Mouse (Mus musculus) embryonic stem cell, embryonic (primary cell): ENCODE measurements around the gene Thrb.

Experiments used
- CTCF ChIA-PET, 4 experiments: fragments of 300-600 bp in 2 of 4; fragments of 350-600 bp in 2 of 4; sonication (Branson Sonifier 250); formaldehyde crosslinking; loops; one replicate each; lab custom pipeline; 2022; ENCODE audit warnings: inconsistent platforms in 2 of 4; lab: Charles Lee
- POLR2A ChIA-PET, 4 experiments: fragments of 300-600 bp in 2 of 4; fragments of 350-600 bp in 2 of 4; sonication (Branson Sonifier 250); formaldehyde crosslinking; loops; one replicate each; lab custom pipeline; 2022; ENCODE audit warnings: antibody characterized with exemption in 4 of 4, inconsistent platforms in 1 of 4; lab: Charles Lee

The Thrb gene

DNA sequence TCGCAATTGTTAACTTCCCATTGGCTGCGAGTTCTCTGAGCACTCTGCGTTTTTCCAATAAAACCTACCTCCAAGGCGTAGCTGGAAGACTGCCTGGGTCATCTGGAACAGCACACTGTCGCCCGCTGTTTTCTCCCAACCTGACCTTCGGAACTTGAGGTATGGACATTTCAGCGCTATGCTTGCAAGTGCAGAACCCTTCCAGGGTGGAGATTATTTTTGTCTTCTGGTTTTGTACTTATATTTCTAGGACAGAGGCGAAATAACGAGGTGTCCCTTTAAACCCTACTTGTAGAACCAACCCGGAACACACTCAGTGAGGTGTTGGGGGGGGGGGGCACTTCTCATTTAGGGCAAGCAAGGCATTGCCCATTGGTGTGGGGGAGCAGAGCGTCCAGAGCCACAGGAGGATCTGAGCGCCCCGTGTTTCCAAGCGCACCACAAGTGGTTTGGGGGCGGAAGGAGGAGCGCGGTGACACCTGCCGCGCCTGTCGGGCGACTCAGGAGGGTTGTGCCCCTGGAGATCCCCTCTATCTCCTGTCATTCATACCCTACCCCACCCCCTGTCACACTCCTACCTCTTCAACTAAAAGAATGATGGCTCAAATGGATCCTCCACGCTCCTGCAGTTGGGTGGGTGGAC lies at the start of gene Thrb:
Thrb (plus strand) TSS at position 576 of the 643 bp plus-strand sequence.
- CTCF ChIA-PET, result interaction anchor here in 3 of 4 experiments (0.6 to 2.0 kb wide), 8 partner anchors 18 to 561 kb away, joined by 3 to 8 read pairs (median 3); no protein-coding TSS in a partner anchor
- POLR2A ChIA-PET, result interaction anchor here in 1 of 4 experiments (1.2 to 1.4 kb wide), 2 partner anchors 8 to 24 kb away, joined by 3 to 5 read pairs; no protein-coding TSS in a partner anchor

DNA sequence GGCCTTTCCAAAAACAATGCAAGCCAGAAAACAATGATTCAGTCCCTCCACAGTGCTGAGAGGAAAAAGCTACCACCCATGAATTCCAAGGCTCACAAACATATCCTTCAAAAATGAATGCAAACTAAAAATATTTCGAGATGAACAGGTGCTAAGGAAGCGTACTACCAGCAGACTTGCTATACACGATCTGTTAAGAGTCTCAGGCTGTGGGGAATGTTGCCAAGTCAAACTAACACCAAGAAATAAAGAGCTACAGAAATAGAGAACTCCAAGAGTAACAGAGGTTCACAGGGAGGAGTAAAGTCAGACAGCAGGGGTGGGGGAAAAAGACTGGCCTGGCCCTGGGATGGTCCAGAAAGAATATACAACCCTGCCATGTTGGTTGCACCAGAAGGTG lies 38.4 kb upstream of the Thrb start:
- ChIA-PET POLR2A (no interaction called here), CTCF (no interaction called here)

DNA sequence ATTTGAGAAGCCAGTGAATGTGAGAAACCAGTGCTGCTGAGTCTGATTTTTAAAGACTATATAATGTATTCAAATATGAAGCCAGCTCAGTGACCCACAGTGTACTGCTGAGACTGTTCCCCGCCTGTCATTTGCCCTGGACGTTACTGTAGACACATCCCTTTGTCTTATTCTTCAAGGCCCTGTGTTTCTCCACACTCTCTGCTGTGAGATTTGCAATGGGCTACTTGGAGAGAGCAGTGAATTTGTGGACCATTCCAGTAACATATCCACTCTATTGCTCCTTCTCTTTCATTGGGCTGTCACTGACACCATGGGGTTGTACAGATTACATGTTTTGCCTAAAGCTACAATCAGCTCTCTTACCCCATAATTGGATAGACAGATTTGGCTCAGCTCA lies 36.1 kb upstream of the Thrb start:
- CTCF ChIA-PET, result interaction anchor here in 1 of 4 experiments (0.6 kb wide), 2 partner anchors 194 to 873 kb away, joined by 5 to 7 read pairs; no protein-coding TSS in a partner anchor

DNA sequence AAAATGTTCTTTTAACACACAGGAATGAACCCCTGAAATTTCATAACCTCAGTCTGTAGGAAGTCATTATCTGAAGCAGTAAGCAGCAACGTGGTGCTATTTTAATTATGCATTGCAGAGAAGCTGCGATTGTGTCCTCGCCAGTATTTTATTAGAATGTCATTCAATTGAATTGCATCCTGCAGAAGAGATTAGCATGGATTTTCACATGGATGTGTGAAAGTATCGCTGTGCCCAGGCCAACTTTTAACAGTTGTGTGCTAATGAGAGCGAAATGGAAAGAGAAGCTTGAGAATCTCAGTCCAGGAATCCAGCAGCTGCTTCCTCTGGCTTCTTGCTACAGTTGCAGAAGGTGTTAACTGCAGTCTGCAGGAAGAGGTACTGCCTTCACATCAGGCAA lies 30.8 kb upstream of the Thrb start:
- POLR2A ChIA-PET, result no interaction called here
- CTCF ChIA-PET, result interaction anchor here in 1 of 4 experiments (1.1 kb wide), 1 partner anchor 30 kb away, joined by 3 read pairs; no protein-coding TSS in a partner anchor

More for the DNA sequence above, 36.1 kb upstream of the Thrb start:
- POLR2A ChIA-PET, result no interaction called here

DNA sequence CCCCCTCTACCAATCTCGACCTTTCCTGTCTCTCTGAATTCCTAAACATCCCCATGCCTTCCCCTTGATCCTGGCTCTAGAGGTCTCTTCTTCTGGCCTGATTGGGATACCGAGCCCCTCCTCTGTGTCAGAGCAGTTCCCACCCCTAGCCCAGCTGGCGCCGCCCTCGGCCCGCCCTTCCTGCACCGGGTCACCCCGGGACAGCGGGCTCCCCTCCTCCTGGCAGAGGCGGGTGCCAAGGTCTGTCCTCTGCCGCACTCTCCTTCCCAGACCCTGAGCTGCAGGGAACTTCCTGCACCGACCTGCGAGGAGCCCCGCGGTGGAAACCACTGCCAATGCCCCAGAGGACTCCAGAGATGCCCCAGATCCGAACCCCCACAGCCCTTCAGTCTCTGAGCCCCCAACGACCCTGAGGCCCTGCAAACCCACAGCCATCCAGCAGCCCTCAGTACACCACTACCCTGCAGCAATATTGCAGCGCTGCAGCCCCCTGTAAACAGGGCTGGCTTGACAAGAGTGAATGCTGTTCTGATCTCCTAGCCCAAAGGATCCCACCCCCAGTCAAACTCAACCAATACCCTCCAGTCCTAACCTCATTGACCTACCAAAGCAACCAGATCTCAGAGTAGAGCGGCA lies 27.1 kb upstream of the Thrb start:
- CTCF ChIA-PET, result no interaction called here
- POLR2A ChIA-PET, result interaction anchor here in 1 of 4 experiments (0.6 kb wide), 1 partner anchor 295 kb away, joined by 3 read pairs; no protein-coding TSS in a partner anchor

GRCm38 (mm10) chr14:17636971-17637370 lies 23.1 kb upstream of the Thrb start:
- ChIA-PET CTCF (no interaction called here), POLR2A (no interaction called here)

- ChIA-PET CTCF (interaction anchor here in 2 of 4 experiments (0.6 to 1.3 kb wide), 2 partner anchors 17 to 59 kb away, joined by 3 to 4 read pairs; no protein-coding TSS in a partner anchor), POLR2A (no interaction called here)
Observed at GRCm38 (mm10) chr14:17641770-17642169, 18.3 kb upstream of the Thrb start.

DNA sequence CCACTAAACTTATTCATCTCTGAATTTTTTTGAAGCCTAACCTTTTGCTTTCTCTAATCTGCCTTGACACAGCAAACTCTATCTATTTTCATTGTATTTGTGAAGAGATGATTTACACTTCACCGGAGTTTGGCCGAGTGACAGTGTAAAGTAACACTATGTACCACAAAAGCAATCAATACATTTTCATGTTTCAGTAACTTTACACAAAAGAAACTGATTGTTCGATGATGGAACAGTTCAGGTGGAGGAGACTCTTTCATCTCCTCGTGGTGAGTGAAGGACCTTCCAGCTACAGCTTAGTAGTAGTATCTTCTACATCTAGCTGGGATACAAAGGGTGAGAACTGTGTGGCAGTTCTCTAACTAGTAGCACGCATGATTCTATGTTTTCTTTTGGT lies 5.0 kb upstream of the Thrb start:
- CTCF ChIA-PET, result no interaction called here
- POLR2A ChIA-PET, result no interaction called here

DNA sequence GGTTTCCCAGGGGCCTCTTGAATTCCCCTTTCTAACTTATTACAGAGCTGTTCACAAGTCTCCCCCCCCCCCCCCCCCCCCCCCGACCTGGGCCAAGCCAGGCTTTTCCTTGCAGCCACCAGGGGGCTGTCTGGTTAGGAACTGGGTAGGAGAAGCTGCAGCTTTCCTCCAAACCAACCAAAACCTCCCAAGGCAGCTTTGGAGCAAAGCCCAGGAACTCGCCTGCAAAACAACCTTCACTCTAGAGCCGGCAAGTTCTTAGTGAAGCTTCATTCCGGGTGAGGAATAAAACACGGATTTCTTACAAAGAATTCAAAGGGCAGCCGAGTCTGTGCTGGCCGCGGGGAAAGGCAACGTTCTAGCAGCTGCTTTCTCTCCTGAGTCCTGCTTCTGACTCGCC lies 1.0 kb upstream of the Thrb start:
- POLR2A ChIA-PET, result interaction anchor here in 2 of 4 experiments (0.6 kb wide), 3 partner anchors 12 to 893 kb away, joined by 3 to 9 read pairs (median 5); no protein-coding TSS in a partner anchor
- CTCF ChIA-PET, result interaction anchor here (0.6 to 2.0 kb wide), 23 partner anchors 18 to 1596 kb away, joined by 3 to 8 read pairs (median 3); no protein-coding TSS in a partner anchor

DNA sequence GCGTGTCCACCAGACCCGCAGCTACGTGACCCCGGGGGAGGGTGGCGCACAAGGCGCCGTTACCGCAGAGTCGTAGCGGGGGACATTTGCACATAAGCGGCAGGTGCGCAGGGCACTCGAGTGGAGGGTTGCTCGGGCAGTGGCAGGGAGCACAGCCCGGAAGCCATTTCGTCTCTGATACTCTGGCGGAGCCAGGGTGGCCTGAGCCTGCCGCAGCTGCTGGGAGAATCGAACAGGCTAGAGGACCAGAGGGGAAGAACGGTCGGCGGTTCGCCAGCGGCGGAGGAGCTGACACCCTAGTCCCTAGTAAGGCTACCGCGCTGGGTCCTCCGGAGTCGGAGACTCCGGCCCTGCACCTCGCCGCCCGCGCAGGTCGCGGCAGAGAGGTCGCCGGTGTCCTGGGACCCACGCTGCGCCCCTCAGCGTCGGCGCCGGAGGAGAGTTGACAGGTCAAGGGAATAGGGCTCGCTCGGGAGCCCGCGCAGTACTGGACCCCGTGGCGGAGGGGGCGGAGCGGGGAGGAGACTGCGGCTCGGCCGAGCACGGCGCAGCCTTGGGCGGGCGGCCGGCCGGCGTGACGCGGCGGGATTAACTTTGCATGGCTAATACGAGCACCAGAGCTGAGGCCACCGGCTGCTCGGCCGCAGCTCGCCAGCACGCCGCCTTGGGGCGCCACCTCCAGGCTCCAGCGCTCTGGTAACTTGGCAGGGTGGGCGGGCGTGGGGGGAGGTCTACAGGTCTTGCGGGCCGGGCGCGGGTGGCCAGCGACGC lies 453 bp downstream of the Thrb start:
- CTCF ChIA-PET, result interaction anchor here (0.6 to 1.4 kb wide), 7 partner anchors 9 to 487 kb away, joined by 3 to 6 read pairs (median 3); no protein-coding TSS in a partner anchor
- POLR2A ChIA-PET, result interaction anchor here in 2 of 4 experiments (0.6 to 1.4 kb wide), 8 partner anchors 9 to 508 kb away, joined by 3 to 5 read pairs (median 4); no protein-coding TSS in a partner anchor

- ChIA-PET POLR2A (interaction anchor here in 2 of 4 experiments (0.6 to 1.4 kb wide), 8 partner anchors 10 to 508 kb away, joined by 3 to 5 read pairs (median 4); no protein-coding TSS in a partner anchor), CTCF (interaction anchor here in 3 of 4 experiments (0.6 to 1.4 kb wide), 5 partner anchors 10 to 369 kb away, joined by 3 to 6 read pairs (median 3); no protein-coding TSS in a partner anchor)
Observed at GRCm38 (mm10) chr14:17661100-17661521, 1.1 kb downstream of the Thrb start.

- ChIA-PET CTCF (interaction anchor here in 1 of 4 experiments (1.4 kb wide), 1 partner anchor 242 kb away, joined by 3 read pairs; no protein-coding TSS in a partner anchor), POLR2A (no interaction called here)
Observed at GRCm38 (mm10) chr14:17662087-17662486, 2.0 kb downstream of the Thrb start.

DNA sequence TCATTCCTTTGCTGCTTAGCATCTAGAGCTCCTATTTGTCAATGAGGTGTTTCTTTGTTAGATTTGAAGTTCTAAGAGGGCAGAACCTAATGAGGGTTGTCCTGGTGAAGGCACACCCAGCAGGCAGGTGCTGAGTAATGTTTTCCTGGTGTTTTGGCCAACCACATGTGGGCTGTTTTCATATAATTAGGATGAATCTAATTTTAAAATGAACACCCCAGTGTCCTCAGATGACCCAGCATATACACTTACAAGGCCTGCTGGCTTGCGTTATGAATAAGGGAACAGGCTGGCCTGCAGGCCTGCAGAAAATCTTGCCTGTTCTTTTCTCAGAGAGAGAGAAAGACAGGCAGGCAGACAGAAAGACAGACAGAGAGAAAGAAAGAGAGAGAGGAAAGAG lies 14.3 kb downstream of the Thrb start:
- CTCF ChIA-PET, result no interaction called here
- POLR2A ChIA-PET, result interaction anchor here in 1 of 4 experiments (0.5 kb wide), 1 partner anchor 41 kb away, joined by 3 read pairs; no protein-coding TSS in a partner anchor

DNA sequence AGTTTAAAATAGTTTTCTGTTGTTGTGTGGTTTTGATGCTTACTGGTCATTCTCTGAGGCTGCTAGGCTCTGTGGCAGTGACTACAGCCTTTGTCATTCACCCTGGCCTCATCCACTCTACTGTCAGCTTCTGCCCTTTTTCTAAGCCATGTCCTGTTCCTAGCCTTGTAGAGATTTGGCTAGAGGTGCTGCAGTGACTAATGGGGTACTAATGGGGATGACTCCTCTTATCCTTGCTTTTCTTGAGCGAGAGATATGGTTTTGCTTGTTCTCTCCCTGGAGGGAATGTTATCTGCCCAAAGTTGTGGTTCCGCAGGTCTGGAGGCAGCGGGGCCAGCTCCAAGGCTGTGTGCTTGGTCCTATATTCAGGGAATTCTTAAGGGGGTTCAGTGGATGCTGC lies 15.2 kb downstream of the Thrb start:
- CTCF ChIA-PET, result no interaction called here
- POLR2A ChIA-PET, result no interaction called here

DNA sequence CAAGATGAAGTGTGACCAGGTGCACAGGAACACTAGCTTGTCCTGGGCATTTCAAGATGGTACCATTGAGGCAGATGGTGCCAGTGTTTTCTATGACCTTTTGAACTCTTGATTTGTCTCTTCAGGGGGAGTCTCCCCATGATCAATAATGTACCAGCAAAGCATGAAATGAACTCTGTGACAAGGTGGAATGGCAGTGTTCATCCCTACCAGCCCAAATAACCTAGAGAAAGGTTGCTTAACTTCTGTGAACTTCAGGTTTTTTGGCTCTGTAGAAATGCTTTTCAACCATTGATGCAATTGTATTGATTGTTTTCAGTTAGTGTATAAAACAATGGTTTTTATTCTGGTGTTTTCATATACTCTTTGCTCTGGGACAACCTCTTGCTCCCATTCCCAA lies 21.4 kb downstream of the Thrb start:
- POLR2A ChIA-PET, result interaction anchor here in 1 of 4 experiments (0.5 kb wide), 1 partner anchor 505 kb away, joined by 4 read pairs; no protein-coding TSS in a partner anchor

DNA sequence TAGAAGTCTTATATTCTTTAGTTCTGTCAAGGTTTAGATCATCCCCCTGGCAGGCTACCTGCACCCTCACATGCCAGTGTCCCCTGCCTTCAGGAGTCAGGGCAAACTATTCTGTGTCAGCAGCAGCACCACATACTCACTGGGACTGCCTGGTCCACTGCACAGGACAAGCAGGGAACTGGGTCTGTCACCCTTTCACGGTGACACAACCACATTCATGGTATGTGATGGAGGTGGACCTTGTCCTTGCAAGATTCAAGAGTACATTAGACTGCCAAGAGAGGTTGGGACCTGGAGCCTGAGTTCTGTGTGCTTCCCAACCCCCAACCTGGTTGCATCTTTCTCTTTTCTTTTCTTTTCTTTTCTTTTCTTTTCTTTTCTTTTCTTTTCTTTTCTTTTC lies 24.8 kb downstream of the Thrb start:
- POLR2A ChIA-PET, result interaction anchor here in 1 of 4 experiments (0.5 kb wide), 1 partner anchor 610 kb away, joined by 3 read pairs; no protein-coding TSS in a partner anchor
- CTCF ChIA-PET, result no interaction called here

More for the DNA sequence above, 21.4 kb downstream of the Thrb start:
- CTCF ChIA-PET, result no interaction called here

DNA sequence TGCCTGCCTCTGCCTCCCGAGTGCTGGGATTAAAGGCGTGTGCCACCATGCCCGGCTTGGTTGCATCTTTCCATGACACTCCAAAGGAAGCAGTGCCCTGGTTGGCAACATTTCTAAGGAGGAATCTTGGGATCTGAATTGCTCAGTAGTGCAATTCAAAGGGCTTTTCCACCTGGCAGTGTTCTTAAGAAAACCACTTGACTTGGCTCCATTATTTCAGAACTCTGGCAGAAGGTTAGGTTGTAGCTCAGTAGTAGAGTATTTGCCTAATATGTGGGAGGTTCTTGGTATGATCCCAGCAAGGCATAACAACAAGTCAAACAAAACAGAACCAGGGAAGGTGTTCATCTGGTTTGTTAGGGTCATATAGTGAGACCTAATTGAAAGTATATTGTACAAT lies 25.4 kb downstream of the Thrb start:
- POLR2A ChIA-PET, result interaction anchor here in 1 of 4 experiments (0.5 kb wide), 1 partner anchor 609 kb away, joined by 3 read pairs; no protein-coding TSS in a partner anchor

GRCm38 (mm10) chr14:17686939-17687338 lies 26.9 kb downstream of the Thrb start:
- ChIA-PET POLR2A (no interaction called here), CTCF (no interaction called here)

More for the DNA sequence above, 25.4 kb downstream of the Thrb start:
- CTCF ChIA-PET, result interaction anchor here in 1 of 4 experiments (0.7 kb wide), 1 partner anchor 10 kb away, joined by 3 read pairs; no protein-coding TSS in a partner anchor
